Mouse (Mus musculus): ENCODE data around the gene Spc24.

- TF ChIP-seq POLR2A (IDR thresholded peaks at IDR 0.05; ENCODE audit: low read depth, low read length) (no peak), CTCF (IDR thresholded peaks at IDR 0.05; ENCODE audit: extremely low read depth, insufficient read length, insufficient replicate concordance, low read depth, low read length) (no peak)
Measured at GRCm38 (mm10) chr9:21726218-21726975, 33.7 kb downstream of the Spc24 start.
